Mouse (Mus musculus) left cerebral cortex, adult 9 months (tissue): Measurements from ENCODE around the gene Kif6.

Experiments used
- DNase-seq, 2 experiments: peaks; one replicate each; pipeline ENCODE4 v3.0.0; 2022; ENCODE audit warnings: low spot score in 2 of 2

Kif6 gene

DNA sequence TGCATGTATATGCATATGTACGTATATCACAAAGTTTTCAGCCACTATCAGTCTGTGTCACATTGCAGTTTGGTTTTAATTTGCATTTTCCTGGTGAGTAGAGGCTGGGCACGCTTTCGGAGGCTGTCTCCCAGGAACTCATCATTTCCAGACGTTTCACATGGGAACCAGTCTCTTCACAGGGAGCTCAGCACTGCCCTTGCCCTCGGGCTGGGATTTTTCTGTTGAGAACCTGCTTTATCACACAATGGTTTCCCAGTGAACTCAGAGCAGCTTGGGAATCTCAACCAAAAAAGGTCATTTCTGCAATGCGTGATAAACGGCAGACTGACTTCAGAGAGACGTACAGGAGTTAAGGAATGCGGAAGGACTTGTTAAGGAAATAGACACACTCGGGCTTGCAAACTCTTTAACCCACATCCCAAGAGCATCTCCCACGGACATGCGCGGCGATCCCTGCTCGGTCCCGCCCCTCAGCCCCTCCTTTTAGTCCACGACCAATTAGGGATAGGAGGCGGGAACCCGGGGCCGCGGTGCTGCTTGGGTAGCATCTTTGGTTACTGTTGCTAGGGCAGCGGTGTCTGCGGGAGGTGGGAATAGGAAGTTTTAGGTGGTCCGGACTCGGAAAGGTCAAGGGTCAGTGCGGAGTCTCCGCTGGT, at the start of gene Kif6:
Gene Kif6, plus strand, starts transcription at position 560 of the 659 bp plus-strand sequence.
- DNase-seq, result peak; percentile 52 to 85

- no peak for DNase-seq
Observed at GRCm38 (mm10) chr17:49568717-49569116, 46.2 kb upstream of the Kif6 start.

DNA sequence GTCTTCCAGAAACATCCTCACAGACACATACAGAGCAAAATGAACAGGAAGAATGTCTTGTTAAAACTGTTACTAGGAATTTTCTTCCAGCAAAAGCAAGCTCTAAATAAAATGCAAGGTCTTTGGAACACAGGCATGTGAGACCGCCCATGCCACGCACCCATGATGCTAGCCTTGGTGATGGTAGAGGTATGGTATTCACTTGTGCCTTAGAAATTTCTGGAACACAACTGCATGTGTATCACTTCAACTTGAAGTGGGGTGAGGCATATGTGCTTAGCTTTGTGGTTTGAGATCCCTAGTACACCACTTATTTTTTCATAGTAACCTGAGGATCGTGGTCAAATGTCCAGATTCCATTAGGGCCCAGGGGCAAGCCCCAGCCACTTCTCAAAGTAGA, 37.6 kb upstream of the Kif6 start:
- no peak for DNase-seq

DNA sequence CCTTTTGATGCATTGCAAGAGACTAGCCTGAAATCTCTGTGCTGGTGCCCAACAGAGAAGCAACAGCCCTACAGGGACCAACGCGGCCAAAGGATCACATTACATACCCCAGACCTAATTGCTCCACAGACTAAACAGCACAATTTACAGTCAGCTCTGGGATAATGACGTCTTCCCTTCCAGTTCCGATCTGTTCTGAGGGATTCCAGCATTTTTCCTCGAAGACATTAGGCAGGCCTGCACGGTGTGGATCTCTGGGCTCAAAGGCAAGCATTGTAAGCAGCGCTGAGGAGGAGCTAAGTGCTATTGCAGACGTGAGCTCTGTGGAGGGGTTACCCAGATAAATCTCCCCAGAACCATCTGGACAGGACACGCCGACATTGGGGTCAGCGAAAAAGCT, 32.5 kb upstream of the Kif6 start:
- no peak for DNase-seq

DNA sequence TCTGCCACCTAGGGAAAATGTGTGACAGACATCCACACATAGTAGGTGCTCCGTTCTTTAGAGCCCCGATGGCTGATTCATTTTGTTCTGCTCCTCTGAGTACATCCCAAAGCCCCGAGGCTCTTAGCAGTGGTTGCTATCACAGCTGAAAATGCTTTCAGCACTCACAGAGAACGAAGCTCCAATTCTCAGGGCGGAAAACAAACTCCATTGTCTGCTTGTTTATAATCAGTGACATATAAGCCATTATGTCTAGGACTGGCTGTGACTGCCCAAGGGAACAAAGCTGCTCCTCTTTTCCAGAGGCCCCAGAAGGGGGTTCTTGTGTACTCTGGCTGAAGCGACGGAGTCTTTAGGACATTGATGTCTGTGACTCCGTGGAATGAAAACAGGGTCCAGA, 24.9 kb upstream of the Kif6 start:
- DNase-seq, result peak; percentile 32

DNA sequence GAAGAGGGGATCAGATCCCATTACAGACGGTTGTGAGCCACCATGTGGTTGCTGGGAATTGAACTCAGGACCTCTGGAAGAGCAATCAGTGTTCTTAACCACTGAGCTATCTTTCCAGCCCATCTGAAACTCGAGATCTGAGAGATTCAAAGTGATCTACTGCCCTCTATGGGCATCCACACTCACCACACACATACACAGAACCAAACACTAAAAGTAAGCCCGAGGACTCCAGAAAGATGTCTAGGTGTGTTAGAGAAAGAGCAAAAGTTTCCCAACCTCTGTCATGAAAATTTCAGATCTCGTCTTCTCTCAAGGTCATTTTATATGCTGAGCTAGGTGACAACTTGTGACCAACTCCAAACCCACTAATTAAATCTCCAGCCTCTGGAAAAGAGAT, 9.5 kb upstream of the Kif6 start:
- DNase-seq, result no peak

GRCm38 (mm10) chr17:49607351-49608027, 7.4 kb upstream of the Kif6 start:
- no peak for DNase-seq

DNA sequence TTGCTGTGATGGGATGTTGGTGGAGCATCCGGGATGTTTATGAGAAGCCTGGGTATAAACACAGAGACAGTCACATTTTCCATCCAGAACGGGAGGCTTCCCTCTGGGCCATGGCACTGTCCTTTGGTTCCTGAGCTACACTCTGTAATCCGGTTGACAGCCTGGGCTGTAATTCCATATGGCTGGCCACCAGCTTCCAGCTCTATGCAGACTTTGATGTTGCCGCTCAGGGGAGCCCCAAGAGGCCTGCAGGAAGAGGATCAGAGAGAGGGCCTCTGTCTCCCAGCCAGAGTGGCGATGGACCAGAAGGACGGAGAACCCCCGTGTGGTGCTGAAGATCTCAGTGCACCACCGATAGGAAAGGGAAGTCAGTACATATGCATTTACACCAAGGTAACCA, 4.6 kb upstream of the Kif6 start:
- DNase-seq, result no peak

GRCm38 (mm10) chr17:49615241-49615651, 310 bp downstream of the Kif6 start:
- no peak for DNase-seq

DNA sequence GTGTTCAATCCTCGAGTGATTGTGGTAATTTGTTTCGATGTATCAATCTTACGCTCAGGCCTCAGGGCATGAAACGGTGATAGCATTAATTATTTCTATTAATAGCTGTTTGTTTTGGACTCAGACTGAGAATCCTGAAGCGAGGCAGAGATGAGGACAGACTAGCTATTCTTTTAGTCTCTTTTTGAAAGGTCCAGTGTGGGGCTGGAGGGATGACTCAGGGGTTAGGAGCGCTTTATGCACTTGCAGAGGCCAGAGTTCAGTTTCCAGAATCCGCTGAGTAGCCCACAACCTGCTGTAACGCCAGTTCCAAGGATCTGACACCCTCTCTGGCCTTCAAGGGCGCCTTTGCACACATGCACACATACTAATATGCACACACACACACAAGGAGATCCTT, 9.6 kb downstream of the Kif6 start:
- DNase-seq, result peak in 1 of 2 experiments; percentile 19

DNA sequence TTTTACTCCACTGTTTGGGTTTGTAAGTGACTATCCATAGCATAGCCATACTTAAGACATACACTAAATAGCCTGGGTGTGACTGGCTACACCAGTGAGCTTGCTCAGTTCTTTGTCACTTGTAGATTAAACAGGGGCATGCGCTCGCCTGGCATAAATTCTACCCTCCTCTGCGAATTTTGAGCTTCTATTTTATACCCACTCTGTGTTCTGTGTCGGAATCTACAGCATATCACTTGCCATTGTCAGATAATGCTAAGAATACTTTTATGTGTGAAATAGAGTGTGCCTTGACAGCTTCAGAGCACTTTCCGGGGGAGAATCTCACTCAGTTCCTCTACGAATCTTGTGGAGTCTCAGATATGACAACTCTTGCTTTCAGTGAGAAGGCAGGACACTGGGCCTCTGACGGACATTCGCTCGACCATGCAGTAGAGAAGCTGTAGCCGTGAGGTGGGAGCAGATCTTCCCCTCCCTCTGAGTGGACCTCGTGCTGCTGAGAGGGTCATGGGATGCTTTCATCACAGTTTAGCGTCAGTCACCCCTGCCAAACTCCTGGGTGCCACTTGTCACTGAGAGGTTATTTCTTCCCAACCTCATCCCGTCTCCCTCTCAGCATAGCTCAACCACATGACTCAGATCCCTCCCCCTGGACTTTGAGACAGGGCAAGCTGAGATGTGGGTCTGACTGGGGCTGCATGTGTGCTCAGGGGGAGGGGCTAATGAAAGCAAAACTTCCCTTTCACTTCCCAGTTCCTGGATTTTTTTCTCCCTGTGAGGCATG, 12.3 kb downstream of the Kif6 start:
- DNase-seq, result peak; percentile 14

GRCm38 (mm10) chr17:49628875-49629274, 13.9 kb downstream of the Kif6 start:
- no peak for DNase-seq

DNA sequence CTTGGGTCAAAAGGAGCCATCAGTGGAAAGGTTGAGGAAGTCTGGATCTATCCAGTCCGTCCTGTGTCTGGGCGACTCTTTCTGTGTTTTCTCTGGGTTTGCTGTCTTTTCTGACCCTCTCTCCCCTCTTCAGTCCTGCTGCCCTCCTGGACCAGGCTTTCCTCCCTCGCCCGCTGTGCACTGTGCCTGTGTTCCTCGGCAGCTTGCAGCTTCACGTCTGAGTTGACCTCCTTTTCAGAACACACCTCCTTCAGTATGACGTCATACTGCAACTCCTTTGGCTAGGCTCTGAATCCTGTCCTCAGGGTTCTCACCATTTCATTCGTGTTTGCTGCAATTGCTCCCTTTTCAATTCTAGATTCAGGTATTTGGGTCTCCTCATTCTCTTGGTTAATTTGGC, 18.1 kb downstream of the Kif6 start:
- DNase-seq, result no peak

DNA sequence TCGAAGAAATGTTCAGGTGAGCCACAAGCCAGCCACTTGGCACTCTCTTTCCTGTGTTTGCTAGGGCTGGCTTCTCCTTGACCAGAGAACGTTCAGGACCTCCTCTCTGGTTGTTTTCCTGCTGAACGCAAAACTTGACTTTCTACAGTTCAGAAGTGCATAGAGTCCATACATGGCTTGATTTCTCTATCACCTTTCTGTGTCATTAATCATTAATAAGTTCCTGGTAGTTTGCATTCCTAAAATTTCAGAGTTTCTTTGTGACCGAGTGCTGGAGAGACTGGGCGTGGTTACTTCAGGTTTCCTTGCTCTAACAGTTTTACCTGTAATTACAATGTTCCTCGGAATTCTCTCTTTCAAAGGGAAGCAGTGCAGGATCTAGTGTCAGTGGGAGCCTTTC, 27.0 kb downstream of the Kif6 start:
- no peak for DNase-seq

DNA sequence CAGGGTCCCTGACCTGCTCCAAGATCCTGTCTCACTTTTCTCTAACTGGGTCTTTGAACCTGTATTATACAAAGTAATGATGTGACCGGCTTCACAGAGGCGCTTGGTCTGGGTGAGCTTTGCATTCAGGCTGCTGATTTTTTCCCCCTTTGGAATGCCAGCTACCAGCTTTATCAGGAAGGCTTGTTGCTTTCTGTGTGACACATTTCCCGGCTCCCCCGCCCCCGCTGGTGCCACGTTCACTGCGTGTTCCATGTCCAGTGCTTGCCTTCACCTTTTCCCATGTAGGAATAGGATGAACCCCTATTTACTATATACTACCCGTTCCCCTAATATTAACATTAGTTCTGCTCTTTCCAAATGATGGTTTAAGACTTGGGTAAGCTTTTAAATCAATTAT, 27.4 kb downstream of the Kif6 start:
- no peak for DNase-seq

DNA sequence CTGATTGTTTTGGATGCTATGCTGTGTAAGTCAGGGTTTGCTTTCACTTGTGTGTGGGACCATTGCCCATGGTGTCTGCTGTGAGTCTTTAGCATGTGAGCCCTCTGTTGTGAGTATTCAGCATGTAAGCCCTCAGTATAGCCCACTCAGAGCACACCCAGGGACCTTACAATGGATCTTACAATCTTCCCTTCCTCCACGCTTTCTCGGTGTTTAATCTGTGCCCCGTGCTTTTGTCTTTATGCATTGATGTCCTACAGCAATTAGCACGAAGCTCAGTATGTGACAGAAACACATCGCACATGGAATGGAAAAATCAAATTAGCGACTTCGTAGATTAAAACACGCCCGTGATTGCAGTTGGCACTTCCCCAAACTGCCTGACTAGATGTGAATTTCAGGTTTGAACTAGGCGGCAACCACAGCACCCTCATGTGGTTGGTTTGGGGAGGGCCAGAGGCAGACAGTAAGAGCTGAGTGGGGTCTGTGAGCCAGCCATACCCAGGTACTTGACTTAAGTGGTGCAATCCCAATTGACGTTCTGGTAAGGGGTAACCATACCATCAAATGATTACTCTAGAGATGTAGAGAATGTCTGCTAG, 28.1 kb downstream of the Kif6 start:
- peak in 1 of 2 experiments; percentile 51 for DNase-seq

GRCm38 (mm10) chr17:49646267-49646666, 31.3 kb downstream of the Kif6 start:
- no peak for DNase-seq

GRCm38 (mm10) chr17:49648970-49649369, 34.0 kb downstream of the Kif6 start:
- DNase-seq, result no peak

- no peak for DNase-seq
Observed at GRCm38 (mm10) chr17:49649394-49649793, 34.5 kb downstream of the Kif6 start.

- no peak for DNase-seq
Observed at GRCm38 (mm10) chr17:49650366-49650765, 35.4 kb downstream of the Kif6 start.

DNA sequence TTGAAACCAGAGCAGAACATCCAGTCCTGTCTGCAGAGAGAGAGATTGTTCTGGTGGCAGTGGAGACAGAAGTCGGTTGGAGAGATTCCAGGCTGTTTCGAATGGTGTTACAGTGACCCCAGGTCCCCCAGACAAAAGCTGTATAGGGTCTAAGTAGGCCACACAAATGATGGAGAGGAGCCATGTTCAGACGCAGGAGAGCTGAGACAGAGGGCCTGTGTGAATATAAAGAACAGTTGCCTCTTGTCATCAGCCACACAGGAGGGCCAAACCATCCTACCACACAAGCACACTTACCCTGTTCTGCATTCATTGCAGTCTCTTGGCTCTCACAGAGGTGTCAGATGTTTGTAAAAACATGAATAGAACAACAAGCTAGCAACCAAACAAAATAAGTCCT, 37.4 kb downstream of the Kif6 start:
- DNase-seq, result peak in 1 of 2 experiments; percentile 21

DNA sequence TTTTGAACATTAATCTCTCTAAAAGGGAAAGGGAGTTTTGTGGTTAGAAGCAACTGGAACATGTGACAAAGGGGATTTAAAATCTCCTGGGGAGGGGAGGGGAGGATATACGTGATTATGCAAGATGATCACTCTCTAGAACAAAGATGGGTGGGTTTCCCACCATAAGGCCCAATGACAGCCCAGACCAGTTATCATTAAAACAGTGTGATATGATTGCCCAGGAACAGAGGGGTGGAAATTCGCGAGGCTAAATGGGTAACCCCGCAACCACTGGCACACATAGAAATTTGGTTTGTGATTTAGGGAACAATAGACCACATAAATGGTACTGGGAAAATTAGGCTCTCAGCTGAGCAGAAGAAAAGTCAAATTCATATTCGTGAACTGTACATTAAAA, 37.9 kb downstream of the Kif6 start:
- DNase-seq, result no peak
